Mouse (Mus musculus): ENCODE results near the gene 9230112D13Rik. TPM values are rescaled to one million over a fixed set of nuclear protein-coding genes. Genes with fewer than 3 reads are reported as not detected.

The 9230112D13Rik gene
- total and polyA plus RNA-seq, 2 experiments from 2014 or later: not detected

DNA sequence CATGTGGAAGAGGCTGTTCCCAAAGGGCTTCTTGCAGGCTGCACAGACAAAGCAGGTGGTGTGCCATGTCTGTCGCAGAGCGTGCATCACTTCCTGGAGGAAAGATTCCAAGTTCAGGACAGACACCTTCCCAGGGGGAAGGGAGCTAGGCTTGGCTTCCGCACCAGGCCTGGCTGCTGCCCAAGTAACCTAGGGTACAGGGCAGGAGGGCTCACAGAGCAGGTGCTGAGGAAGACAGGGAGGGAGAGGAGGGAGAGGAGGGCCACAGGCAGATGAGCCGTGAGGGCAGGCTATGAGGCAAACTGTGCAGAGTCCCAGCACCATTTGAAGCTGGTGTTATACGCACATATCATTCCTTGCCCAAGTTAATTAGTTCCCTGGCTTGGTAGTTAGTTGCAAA lies 19.3 kb upstream of the 9230112D13Rik start:
- 0 out of 2 replicates have a peak, but pooled peaks cover 5% of the 10 kb centered on the region for H3K27me3 ChIP-seq (ENCODE audit: control insufficient read depth, insufficient read depth, low read length)
- H3K4me1 ChIP-seq (ENCODE audit: control insufficient read depth, insufficient read depth): peaks cover 29% of the 10 kb centered on the region
- no peak overlapping the region for H3K4me2 ChIP-seq (ENCODE audit: low read depth, low read length)
- peaks cover 71% of the 10 kb centered on the region for H3K36me3 ChIP-seq (replicated peaks; ENCODE audit: control insufficient read depth, insufficient read depth, low read length)
- TF ChIP-seq CTCF (IDR thresholded peaks at IDR 0.05; ENCODE audit: low read depth): no peak
- TF ChIP-seq EP300 (IDR thresholded peaks at IDR 0.05; ENCODE audit: low read depth): no peak
- no peak for DNase-seq (ENCODE audit: low spot score)
- no peak overlapping the region for H3K4me3 ChIP-seq (ENCODE audit: low read depth, low read length)
- no peak for ATAC-seq (ENCODE audit: insufficient read depth, low read depth)
- H3K9me3 ChIP-seq (replicated peaks; ENCODE audit: control insufficient read depth, low read length): no peaks in the 10 kb centered on the region
- WGBS: 62% methylated on average over 5 of the region's 5 CpGs
- H3K27ac ChIP-seq (ENCODE audit: low read depth): peak overlapping the region; percentile 93
- H3K9ac ChIP-seq (replicated peaks; ENCODE audit: low read depth, low read length): no peak overlapping the region

DNA sequence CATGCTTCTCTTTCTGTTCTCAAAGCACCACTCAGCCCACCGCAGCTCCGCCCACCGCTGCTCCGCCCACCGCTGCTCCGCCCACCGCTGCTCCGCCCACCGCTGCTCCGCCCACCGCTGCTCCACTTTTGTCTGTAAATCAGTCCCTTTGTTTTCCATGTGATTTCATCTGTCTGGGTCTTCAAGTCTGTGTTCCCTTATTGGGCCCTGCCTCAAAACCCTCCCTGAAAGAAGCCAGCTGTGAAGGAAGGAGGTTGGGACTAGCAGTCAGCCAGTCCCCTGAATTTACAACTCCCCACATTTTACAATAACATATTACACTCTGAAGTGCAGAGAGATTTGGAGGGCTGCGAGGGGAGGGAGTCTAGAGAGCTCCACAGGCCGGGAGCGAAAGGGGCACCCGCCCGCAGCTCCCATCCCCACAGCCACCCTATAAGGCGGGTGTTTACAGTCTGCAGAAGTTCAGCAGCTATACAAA lies 18.1 kb upstream of the 9230112D13Rik start:
- no peak for ATAC-seq (ENCODE audit: insufficient read depth, low read depth)

DNA sequence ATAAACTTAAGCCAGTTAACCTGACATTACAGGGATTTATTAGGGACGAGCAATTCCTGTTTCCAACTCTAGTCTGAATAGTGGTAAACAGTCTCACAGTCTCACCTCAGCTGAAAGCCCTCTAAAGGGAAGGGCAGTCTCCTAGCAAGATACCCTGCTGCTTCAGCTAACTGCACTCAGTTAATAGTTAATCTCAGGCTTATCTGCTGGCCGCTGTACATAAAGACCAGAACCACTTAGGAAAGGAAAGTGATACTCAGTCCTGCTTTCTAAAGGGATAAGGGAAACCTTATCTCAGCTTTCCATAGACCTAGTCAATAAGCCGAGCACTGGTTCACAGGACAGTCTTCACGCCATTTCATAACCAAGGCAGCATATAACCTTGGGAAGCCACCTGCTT lies 13.3 kb upstream of the 9230112D13Rik start:
- no peak for ATAC-seq (ENCODE audit: insufficient read depth, low read depth)
- H3K4me2 ChIP-seq (ENCODE audit: low read depth, low read length): no peak overlapping the region
- H3K27ac ChIP-seq (ENCODE audit: low read depth): peak overlapping the region; percentile 23; the same call in 1 of the 2 replicates
- H3K4me1 ChIP-seq (ENCODE audit: control insufficient read depth, insufficient read depth): no peaks in the 10 kb centered on the region
- no peak overlapping the region for H3K4me3 ChIP-seq (ENCODE audit: low read depth, low read length)
- no peaks in the 10 kb centered on the region for H3K27me3 ChIP-seq (ENCODE audit: control insufficient read depth, insufficient read depth, low read length)
- H3K9ac ChIP-seq (replicated peaks; ENCODE audit: low read depth, low read length): no peak overlapping the region
- DNase-seq (ENCODE audit: low spot score): no peak
- no peak for TF ChIP-seq EP300 (IDR thresholded peaks at IDR 0.05; ENCODE audit: low read depth)
- peaks cover 83% of the 10 kb centered on the region for H3K36me3 ChIP-seq (replicated peaks; ENCODE audit: control insufficient read depth, insufficient read depth, low read length)
- no peaks in the 10 kb centered on the region for H3K9me3 ChIP-seq (replicated peaks; ENCODE audit: control insufficient read depth, low read length)
- WGBS: 42% methylated on average over 4 of the region's 4 CpGs

More for the DNA sequence above, 18.1 kb upstream of the 9230112D13Rik start:
- no peak overlapping the region for H3K9ac ChIP-seq (replicated peaks; ENCODE audit: low read depth, low read length)
- TF ChIP-seq CTCF (IDR thresholded peaks at IDR 0.05; ENCODE audit: low read depth) (no peak), EP300 (IDR thresholded peaks at IDR 0.05; ENCODE audit: low read depth) (no peak)
- peak overlapping the region; percentile 58 for H3K27ac ChIP-seq (ENCODE audit: low read depth)
- DNase-seq (ENCODE audit: low spot score): no peak
- no peak overlapping the region for H3K4me2 ChIP-seq (ENCODE audit: low read depth, low read length)
- no peaks in the 10 kb centered on the region for H3K9me3 ChIP-seq (replicated peaks; ENCODE audit: control insufficient read depth, low read length)
- WGBS: 39% methylated on average over 11 of the region's 17 CpGs
- H3K4me3 ChIP-seq (ENCODE audit: low read depth, low read length): no peak overlapping the region
- 0 out of 2 replicates have a peak, but pooled peaks cover 5% of the 10 kb centered on the region for H3K27me3 ChIP-seq (ENCODE audit: control insufficient read depth, insufficient read depth, low read length)
- peaks cover 72% of the 10 kb centered on the region for H3K36me3 ChIP-seq (replicated peaks; ENCODE audit: control insufficient read depth, insufficient read depth, low read length)
- peaks cover 23% of the 10 kb centered on the region for H3K4me1 ChIP-seq (ENCODE audit: control insufficient read depth, insufficient read depth)

DNA sequence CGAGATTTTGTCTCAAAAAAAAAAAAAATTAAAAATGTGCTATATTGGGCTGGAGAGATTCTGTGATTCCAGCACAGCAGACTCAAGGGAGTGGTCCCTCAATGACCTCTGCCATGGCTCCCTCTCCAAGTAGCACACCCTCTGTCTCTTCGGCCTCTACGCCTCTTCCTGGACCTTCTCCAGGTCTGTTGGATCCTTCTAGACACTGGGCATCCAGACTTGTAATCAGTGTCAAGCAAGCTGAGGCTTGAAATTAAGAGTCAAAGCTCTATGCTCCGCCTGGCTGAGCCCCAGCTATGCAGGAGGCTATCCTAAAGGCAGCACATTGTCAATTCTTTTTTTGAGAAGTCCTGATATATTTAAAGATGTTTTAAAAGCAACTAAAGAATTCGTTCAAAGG lies 10.9 kb upstream of the 9230112D13Rik start:
- Histone ChIP-seq H3K27me3 (ENCODE audit: control insufficient read depth, insufficient read depth, low read length) (peaks cover 3% of the 10 kb centered on the region; the same call in 1 of the 2 replicates), H3K36me3 (replicated peaks; ENCODE audit: control insufficient read depth, insufficient read depth, low read length) (peaks cover 64% of the 10 kb centered on the region), H3K4me2 (ENCODE audit: low read depth, low read length) (no peak overlapping the region), H3K9me3 (replicated peaks; ENCODE audit: control insufficient read depth, low read length) (no peaks in the 10 kb centered on the region), H3K9ac (replicated peaks; ENCODE audit: low read depth, low read length) (no peak overlapping the region), H3K4me3 (ENCODE audit: low read depth, low read length) (no peak overlapping the region), H3K4me1 (ENCODE audit: control insufficient read depth, insufficient read depth) (peaks cover 6% of the 10 kb centered on the region), H3K27ac (ENCODE audit: low read depth) (no peak overlapping the region; the same call in 1 of the 2 replicates)
- no peak for DNase-seq (ENCODE audit: low spot score)
- TF ChIP-seq CTCF (IDR thresholded peaks at IDR 0.05; ENCODE audit: low read depth): no peak
- no peak for TF ChIP-seq EP300 (IDR thresholded peaks at IDR 0.05; ENCODE audit: low read depth)
- 64% methylated on average over 5 of the region's 5 CpGs for WGBS
- no peak for ATAC-seq (ENCODE audit: insufficient read depth, low read depth)

DNA sequence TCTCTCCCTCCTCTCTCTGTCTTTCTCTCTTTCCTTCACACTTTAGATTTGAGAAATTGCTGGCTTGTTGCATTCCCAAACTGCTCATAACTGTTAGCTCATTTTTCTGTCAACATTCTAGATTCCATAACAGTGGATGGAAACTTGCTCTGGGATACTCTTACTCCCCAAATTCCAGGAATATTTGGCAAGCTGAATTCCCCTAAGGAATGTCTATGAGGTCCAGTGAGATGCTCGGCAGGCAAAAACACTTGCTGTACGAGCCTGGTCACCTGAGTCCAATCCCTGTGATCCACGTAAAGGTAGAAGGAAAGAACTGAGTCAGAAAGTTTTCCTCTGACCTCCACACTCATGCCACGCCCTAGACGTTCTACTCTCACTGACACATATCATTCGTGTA lies 9.9 kb upstream of the 9230112D13Rik start:
- 48% methylated on average over 6 of the region's 6 CpGs for WGBS
- Histone ChIP-seq H3K36me3 (replicated peaks; ENCODE audit: control insufficient read depth, insufficient read depth, low read length) (peaks cover 59% of the 10 kb centered on the region), H3K27me3 (ENCODE audit: control insufficient read depth, insufficient read depth, low read length) (peaks cover 4% of the 10 kb centered on the region; the same call in 1 of the 2 replicates), H3K9me3 (replicated peaks; ENCODE audit: control insufficient read depth, low read length) (no peaks in the 10 kb centered on the region), H3K4me3 (ENCODE audit: low read depth, low read length) (no peak overlapping the region), H3K9ac (replicated peaks; ENCODE audit: low read depth, low read length) (no peak overlapping the region), H3K4me1 (ENCODE audit: control insufficient read depth, insufficient read depth) (peaks cover 15% of the 10 kb centered on the region), H3K27ac (ENCODE audit: low read depth) (peak overlapping the region; percentile 33; the same call in 1 of the 2 replicates), H3K4me2 (ENCODE audit: low read depth, low read length) (no peak overlapping the region)
- no peak for ATAC-seq (ENCODE audit: insufficient read depth, low read depth)
- TF ChIP-seq EP300 (IDR thresholded peaks at IDR 0.05; ENCODE audit: low read depth): no peak
- TF ChIP-seq CTCF (IDR thresholded peaks at IDR 0.05; ENCODE audit: low read depth): no peak
- no peak for DNase-seq (ENCODE audit: low spot score)

DNA sequence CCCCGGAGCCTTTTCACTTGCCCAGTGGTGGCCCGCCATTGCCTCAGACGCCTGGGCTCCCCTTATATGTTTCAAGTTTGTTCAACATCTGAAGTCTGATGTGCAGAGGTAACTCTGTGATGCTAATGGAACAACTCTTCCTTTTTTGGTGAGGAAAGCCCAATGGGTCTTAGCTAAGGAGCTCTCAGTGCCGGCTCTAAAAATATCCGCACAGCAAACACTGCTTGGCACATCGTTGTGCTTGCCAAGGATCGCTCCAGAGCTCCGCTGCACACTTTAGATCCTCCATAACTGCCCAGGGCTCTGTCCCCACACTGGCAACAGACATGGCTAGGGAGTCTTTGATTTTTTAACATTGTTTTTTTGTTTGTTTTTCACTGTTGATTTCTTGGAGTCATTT lies 6.2 kb upstream of the 9230112D13Rik start:
- Histone ChIP-seq H3K4me1 (ENCODE audit: control insufficient read depth, insufficient read depth) (peaks cover 17% of the 10 kb centered on the region), H3K36me3 (replicated peaks; ENCODE audit: control insufficient read depth, insufficient read depth, low read length) (peaks cover 22% of the 10 kb centered on the region), H3K27me3 (ENCODE audit: control insufficient read depth, insufficient read depth, low read length) (peaks cover 4% of the 10 kb centered on the region; the same call in 1 of the 2 replicates), H3K9me3 (replicated peaks; ENCODE audit: control insufficient read depth, low read length) (no peaks in the 10 kb centered on the region), H3K27ac (ENCODE audit: low read depth) (peak overlapping the region; percentile 85), H3K4me3 (ENCODE audit: low read depth, low read length) (no peak overlapping the region), H3K4me2 (ENCODE audit: low read depth, low read length) (no peak overlapping the region), H3K9ac (replicated peaks; ENCODE audit: low read depth, low read length) (no peak overlapping the region)
- peak; percentile 80 for ATAC-seq (ENCODE audit: insufficient read depth, low read depth)
- TF ChIP-seq EP300 (IDR thresholded peaks at IDR 0.05; ENCODE audit: low read depth) (no peak), CTCF (IDR thresholded peaks at IDR 0.05; ENCODE audit: low read depth) (no peak)
- DNase-seq (ENCODE audit: low spot score): peak; percentile 78
- 28% methylated on average over 8 of the region's 8 CpGs for WGBS

Data from heart, postnatal 0 days (tissue).